Mouse (Mus musculus): Measurements from ENCODE around the gene Amhr2. TPM values are rescaled to one million over a fixed set of nuclear protein-coding genes. Genes with fewer than 3 reads are reported as not detected.

The Amhr2 gene
- polyA plus RNA-seq, 1 experiment from 2014 or later: 0.48 TPM

DNA sequence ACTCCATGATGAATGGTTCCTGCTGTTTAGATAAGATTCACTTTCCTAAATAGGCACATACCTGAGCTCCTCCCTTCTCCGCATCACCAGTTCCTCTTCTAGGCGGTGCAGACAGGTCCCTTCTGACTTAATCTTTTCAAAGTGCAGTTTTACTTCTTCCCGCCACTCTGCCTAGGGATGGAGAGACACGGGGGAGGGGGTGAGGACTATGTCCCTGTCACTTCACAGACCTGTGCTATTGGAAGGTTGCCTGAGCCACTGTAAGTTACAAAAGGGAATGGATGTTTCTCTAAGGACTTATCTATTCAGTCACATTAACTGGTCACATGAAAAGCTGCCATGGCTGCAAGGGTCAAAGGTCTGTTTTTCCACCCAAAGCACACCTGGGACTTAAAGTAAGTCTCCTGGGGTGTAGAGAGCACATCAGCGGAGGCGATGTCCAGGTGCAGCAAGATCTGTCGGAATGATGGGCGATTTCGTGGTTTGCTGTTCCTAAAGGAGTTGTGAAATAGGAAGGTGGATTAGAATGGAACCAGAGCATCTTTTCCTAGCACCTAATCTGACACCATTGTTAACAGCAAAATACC lies 57.2 kb downstream of the Amhr2 start:
- ATAC-seq (ENCODE audit: insufficient number of reproducible peaks, insufficient read depth, low FRiP score, low TSS enrichment, low read depth): no peak
- H3K27me3 ChIP-seq: no peaks in the 10 kb centered on the region
- no peaks in the 10 kb centered on the region for H3K9me3 ChIP-seq
- H3K27ac ChIP-seq: no peak overlapping the region
- no peak overlapping the region for H3K4me2 ChIP-seq
- no peak overlapping the region for H3K9ac ChIP-seq (replicated peaks)
- H3K4me1 ChIP-seq (replicated peaks): no peaks in the 10 kb centered on the region
- H3K4me3 ChIP-seq (replicated peaks): no peak overlapping the region
- WGBS: 83% methylated on average over 9 of the region's 9 CpGs
- H3K36me3 ChIP-seq: peaks cover 89% of the 10 kb centered on the region

- Histone ChIP-seq H3K4me3 (replicated peaks) (no peak within 1 kb of the TSS), H3K4me2 (no peak within 1 kb of the TSS), H3K36me3 (peaks cover 87% of the 10 kb centered on the region), H3K9ac (replicated peaks) (no peak within 1 kb of the TSS), H3K27me3 (no peaks in the 10 kb centered on the region), H3K9me3 (no peaks in the 10 kb centered on the region), H3K27ac (0 out of 2 replicates have a peak within 1 kb of the TSS, but pooled peaks have one; percentile 24), H3K4me1 (replicated peaks) (no peaks in the 10 kb centered on the region)
- no peak for ATAC-seq (ENCODE audit: insufficient number of reproducible peaks, insufficient read depth, low FRiP score, low TSS enrichment, low read depth)
- WGBS: 87% methylated on average over 1 of the region's 1 CpGs
These were observed 58.3 kb downstream of the Amhr2 start, which contains the start of gene Gm10337 for GRCm38 (mm10) chr15:102503447-102503846. Gm10337 (plus strand) TSS chr15:102503722.

Other genes starting within 250 kb of the Amhr2 start
- gene Zfp740, start 242.1 kb upstream of the Amhr2 start, polyA plus RNA-seq (2016; fragmentation: Nextera tagmentation; extraction: Ambion mirVana): 108 and 115 TPM in 2 replicates
- 70.6 and 72.9 TPM in 2 replicates for gene Csad, start 240.6 kb upstream of the Amhr2 start, polyA plus RNA-seq (2016; fragmentation: Nextera tagmentation; extraction: Ambion mirVana)
- gene Itgb7, start 213.4 kb upstream of the Amhr2 start, polyA plus RNA-seq (2016; fragmentation: Nextera tagmentation; extraction: Ambion mirVana): 2.9 and 3.3 TPM in 2 replicates
- gene Rarg, start 187.8 kb upstream of the Amhr2 start, polyA plus RNA-seq (2016; fragmentation: Nextera tagmentation; extraction: Ambion mirVana): 137 TPM in 2 replicates
- 1.3 and 1.4 TPM in 2 replicates for gene Gm9918, start 174.8 kb upstream of the Amhr2 start, polyA plus RNA-seq (2016; fragmentation: Nextera tagmentation; extraction: Ambion mirVana)
- 56.1 and 58.8 TPM in 2 replicates for gene Mfsd5, start 165.9 kb upstream of the Amhr2 start, polyA plus RNA-seq (2016; fragmentation: Nextera tagmentation; extraction: Ambion mirVana)
- 42.7 and 49.3 TPM in 2 replicates for gene Espl1, start 149.1 kb upstream of the Amhr2 start, polyA plus RNA-seq (2016; fragmentation: Nextera tagmentation; extraction: Ambion mirVana)
- 431 and 445 TPM in 2 replicates for gene Pfdn5, start 119.3 kb upstream of the Amhr2 start, polyA plus RNA-seq (2016; fragmentation: Nextera tagmentation; extraction: Ambion mirVana)
- gene Myg1, start 113.7 kb upstream of the Amhr2 start, polyA plus RNA-seq (2016; fragmentation: Nextera tagmentation; extraction: Ambion mirVana): 117 and 120 TPM in 2 replicates
- 95.6 and 99.6 TPM in 2 replicates for gene Aaas, start 94.6 kb upstream of the Amhr2 start, polyA plus RNA-seq (2016; fragmentation: Nextera tagmentation; extraction: Ambion mirVana)
- gene Sp7, start 78.2 kb upstream of the Amhr2 start, polyA plus RNA-seq (2016; fragmentation: Nextera tagmentation; extraction: Ambion mirVana): 3.1 and 4.3 TPM in 2 replicates
- gene Sp1, start 39.2 kb upstream of the Amhr2 start, polyA plus RNA-seq (2016; fragmentation: Nextera tagmentation; extraction: Ambion mirVana): 11.1 and 12.1 TPM in 2 replicates
- gene Prr13, start 13.7 kb downstream of the Amhr2 start, polyA plus RNA-seq (2016; fragmentation: Nextera tagmentation; extraction: Ambion mirVana): 66.1 and 68.1 TPM in 2 replicates
- 230 and 239 TPM in 2 replicates for gene Pcbp2, start 25.2 kb downstream of the Amhr2 start, polyA plus RNA-seq (2016; fragmentation: Nextera tagmentation; extraction: Ambion mirVana)
- not detected in 2 replicates for gene Gm10337, start 58.4 kb downstream of the Amhr2 start, polyA plus RNA-seq (2016; fragmentation: Nextera tagmentation; extraction: Ambion mirVana)
- gene Map3k12, start 71.7 kb downstream of the Amhr2 start, polyA plus RNA-seq (2016; fragmentation: Nextera tagmentation; extraction: Ambion mirVana): 23.8 and 26.6 TPM in 2 replicates
- gene Tarbp2, start 72.8 kb downstream of the Amhr2 start, polyA plus RNA-seq (2016; fragmentation: Nextera tagmentation; extraction: Ambion mirVana): 109 and 111 TPM in 2 replicates
- 2.5 and 3.0 TPM in 2 replicates for gene Npff, start 79.6 kb downstream of the Amhr2 start, polyA plus RNA-seq (2016; fragmentation: Nextera tagmentation; extraction: Ambion mirVana)
- gene Gm28047, start 179.7 kb downstream of the Amhr2 start, polyA plus RNA-seq (2016; fragmentation: Nextera tagmentation; extraction: Ambion mirVana): not detected in 2 replicates
- gene Atf7, start 180.1 kb downstream of the Amhr2 start, polyA plus RNA-seq (2016; fragmentation: Nextera tagmentation; extraction: Ambion mirVana): 32.1 and 37.7 TPM in 2 replicates
- 61.4 and 72.9 TPM in 2 replicates for gene Atp5g2, start 227.0 kb downstream of the Amhr2 start, polyA plus RNA-seq (2016; fragmentation: Nextera tagmentation; extraction: Ambion mirVana)